Mouse (Mus musculus) heart, embryonic 12.5 days (tissue): ENCODE measurements at regions not wholly inside any gene's neighbourhood (a gene's known extent, or its start where the extent isn't known, plus 50 kb on each side); places are given as distances from the start of the nearest gene placed in this dataset.

Experiments used
- ATAC-seq: fragments of 200-750 bp; cut with Nextera tagmentation; 2 replicates; pipeline ENCODE4 v1.8.0; 2017; ENCODE audit warnings: moderate TSS enrichment, moderate library complexity; ENCODE audit not compliant: insufficient number of reproducible peaks, low FRiP score
- H3K27ac ChIP-seq: fragments of 300-500 bp; sonication (generic); 2 replicates; pipeline ENCODE4 v1.5.1; 2016; ENCODE audit warnings: mild to moderate bottlenecking, moderate library complexity; ENCODE audit not compliant: poor library complexity, severe bottlenecking
- H3K27me3 ChIP-seq: fragments of 300-500 bp; sonication (generic); replicated peaks from 2 replicates; pipeline ENCODE4 v1.6.1; 2016; ENCODE audit warnings: mild to moderate bottlenecking, moderate library complexity
- H3K36me3 ChIP-seq: fragments of 300-500 bp; sonication (generic); 2 replicates; pipeline ENCODE4 v1.6.1; 2016; ENCODE audit warnings: mild to moderate bottlenecking, moderate library complexity
- H3K4me1 ChIP-seq: fragments of 300-500 bp; sonication (generic); replicated peaks from 2 replicates; pipeline ENCODE4 v1.6.1; 2016; ENCODE audit warnings: mild to moderate bottlenecking
- H3K4me2 ChIP-seq: fragments of 300-500 bp; sonication (generic); 2 replicates; pipeline ENCODE4 v1.6.1; 2016; ENCODE audit warnings: mild to moderate bottlenecking, moderate library complexity
- H3K4me3 ChIP-seq: fragments of 300-500 bp; sonication (generic); 2 replicates; pipeline ENCODE4 v1.5.1; 2016; ENCODE audit warnings: mild to moderate bottlenecking
- H3K9ac ChIP-seq: fragments of 300-500 bp; sonication (generic); 2 replicates; pipeline ENCODE4 v1.6.1; 2016; ENCODE audit warnings: mild to moderate bottlenecking, moderate library complexity
- H3K9me3 ChIP-seq: fragments of 300-500 bp; sonication (generic); replicated peaks from 2 replicates; pipeline ENCODE4 v1.6.1; 2016; ENCODE audit warnings: mild to moderate bottlenecking, moderate library complexity
- WGBS: fragments of 180-500 bp; shearing (Covaris S2); methylation state at CpG from one replicate; pipeline ENCODE4 v1.1.7; 2016; 5-methylcytosine and 5-hydroxymethylcytosine counted together

DNA sequence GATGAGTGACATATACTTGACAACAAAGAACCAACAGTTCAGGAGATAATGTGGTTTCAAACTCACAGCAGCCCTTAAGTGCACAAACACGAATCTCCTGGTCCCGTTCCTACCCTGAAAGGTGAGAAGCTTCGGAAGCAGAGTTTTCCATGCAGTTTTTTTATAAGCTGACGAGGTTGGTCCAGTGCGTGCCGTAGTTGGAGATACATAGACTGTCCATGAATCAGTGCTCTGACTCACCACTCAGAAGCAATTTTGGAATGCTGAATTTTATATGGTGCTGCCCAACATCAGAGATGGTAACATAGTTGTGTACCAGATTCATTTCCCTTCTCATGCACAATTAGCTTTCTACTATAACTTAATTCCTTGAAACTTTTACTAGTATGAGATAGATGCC is 2263.3 kb upstream of the Gm7489 start:
- 69% methylated on average over 6 of the region's 6 CpGs for WGBS
- Histone ChIP-seq H3K9me3 (no peaks in the 10 kb centered on the region), H3K4me1 (no peaks in the 10 kb centered on the region), H3K9ac (no peak overlapping the region), H3K4me3 (no peak overlapping the region), H3K27me3 (no peaks in the 10 kb centered on the region), H3K36me3 (no peaks in the 10 kb centered on the region), H3K27ac (no peak overlapping the region), H3K4me2 (no peak overlapping the region)
- ATAC-seq, result no peak

DNA sequence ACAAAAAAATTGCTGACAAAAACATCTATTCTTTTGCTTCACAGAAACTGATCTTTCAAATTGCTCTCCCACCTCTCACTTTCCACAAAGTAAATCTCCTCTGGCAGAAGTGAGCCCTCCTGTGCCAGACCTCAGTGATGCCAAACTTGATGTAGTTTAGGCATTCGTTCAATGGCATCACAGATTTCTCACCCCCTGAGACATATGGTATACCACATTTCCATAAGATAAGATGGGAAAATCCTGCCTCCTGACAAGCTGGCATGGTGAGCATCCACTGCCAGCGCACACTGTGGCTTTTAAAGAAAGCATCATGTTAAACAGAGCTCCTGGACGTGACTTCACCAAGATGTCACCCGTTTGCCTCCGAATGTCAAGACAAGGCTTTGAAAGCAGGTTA is 2257.2 kb upstream of the Gm7489 start:
- no peaks in the 10 kb centered on the region for H3K9me3 ChIP-seq
- no peak for ATAC-seq
- 83% methylated on average over 5 of the region's 5 CpGs for WGBS

DNA sequence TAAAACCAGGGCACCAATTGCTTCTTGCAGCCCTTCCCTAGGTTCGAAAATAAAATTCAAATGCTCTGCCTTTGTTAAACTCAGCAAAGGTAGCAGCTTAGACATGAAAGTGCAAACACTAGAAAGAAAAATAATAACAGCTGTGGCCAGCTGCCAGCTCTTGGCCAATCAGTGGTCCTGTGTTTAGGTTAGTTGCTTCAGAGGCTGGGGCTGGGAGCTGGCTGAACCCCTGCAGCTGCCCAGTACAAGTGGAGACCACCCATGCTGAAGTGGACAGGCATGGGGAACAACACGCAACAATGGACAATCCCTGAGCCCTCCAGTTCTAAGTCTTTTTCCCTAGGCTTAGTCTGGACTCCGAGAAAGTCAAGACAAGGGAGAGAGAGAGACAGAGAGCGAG is 2256.2 kb upstream of the Gm7489 start:
- Histone ChIP-seq H3K9me3 (no peaks in the 10 kb centered on the region), H3K4me1 (no peaks in the 10 kb centered on the region), H3K4me3 (no peak overlapping the region), H3K27ac (no peak overlapping the region), H3K9ac (no peak overlapping the region), H3K27me3 (peaks cover 3% of the 10 kb centered on the region; the same call in 1 of the 2 replicates), H3K4me2 (no peak overlapping the region), H3K36me3 (no peaks in the 10 kb centered on the region)
- ATAC-seq, result no peak
- 68% methylated on average over 4 of the region's 4 CpGs for WGBS

More for the DNA sequence above, 2257.2 kb upstream of the Gm7489 start:
- Histone ChIP-seq H3K27me3 (peaks cover 3% of the 10 kb centered on the region; the same call in 1 of the 2 replicates), H3K9ac (no peak overlapping the region), H3K4me3 (no peak overlapping the region), H3K4me2 (no peak overlapping the region), H3K36me3 (no peaks in the 10 kb centered on the region), H3K27ac (no peak overlapping the region), H3K4me1 (no peaks in the 10 kb centered on the region)

DNA sequence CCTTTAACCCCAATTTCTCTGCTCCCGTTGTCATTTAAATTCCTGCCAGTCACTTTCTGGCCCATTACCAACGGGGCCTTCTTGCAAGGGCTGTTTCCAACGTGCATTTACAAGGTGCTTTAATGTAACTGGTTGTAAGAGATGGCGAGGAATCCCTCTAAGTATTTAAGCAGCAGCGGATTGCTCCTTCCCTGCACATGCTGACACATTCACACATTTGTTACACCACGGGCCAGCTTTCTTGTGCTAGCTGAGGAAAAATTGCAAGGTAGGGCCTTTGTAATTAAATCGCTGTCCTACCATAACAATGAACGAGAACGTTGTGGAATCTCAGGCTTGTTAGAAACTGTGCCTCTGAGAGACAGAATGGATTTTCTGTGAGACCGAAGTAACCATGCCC is 2252.8 kb upstream of the Gm7489 start:
- WGBS, result 81% methylated on average over 10 of the region's 10 CpGs
- Histone ChIP-seq H3K9me3 (no peaks in the 10 kb centered on the region), H3K27ac (no peak overlapping the region), H3K4me3 (no peak overlapping the region), H3K4me1 (no peaks in the 10 kb centered on the region), H3K9ac (no peak overlapping the region), H3K27me3 (peaks cover 3% of the 10 kb centered on the region; the same call in 1 of the 2 replicates), H3K4me2 (no peak overlapping the region), H3K36me3 (no peaks in the 10 kb centered on the region)
- ATAC-seq, result no peak

DNA sequence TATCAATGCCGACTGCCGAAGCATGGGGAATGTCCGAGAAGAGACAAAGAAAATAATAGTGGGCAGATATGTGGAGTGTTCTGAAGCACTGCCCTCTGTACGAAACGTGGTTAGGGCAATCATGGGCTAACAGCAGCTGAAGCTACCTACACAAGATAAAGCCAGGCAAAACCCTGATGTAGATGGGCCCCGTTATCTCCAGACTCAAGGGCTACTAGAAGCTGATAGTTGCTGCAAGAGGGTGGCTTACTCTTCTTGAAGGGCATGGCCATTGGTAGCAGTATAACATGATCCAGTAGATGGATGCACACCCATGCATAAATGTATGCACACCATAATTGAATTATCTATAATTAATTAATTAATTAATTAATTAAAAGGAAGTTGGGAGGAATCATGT is 2251.6 kb upstream of the Gm7489 start:
- ATAC-seq, result no peak
- Histone ChIP-seq H3K4me1 (no peaks in the 10 kb centered on the region), H3K27me3 (peaks cover 3% of the 10 kb centered on the region; the same call in 1 of the 2 replicates), H3K4me2 (no peak overlapping the region), H3K9ac (no peak overlapping the region), H3K27ac (no peak overlapping the region), H3K9me3 (no peaks in the 10 kb centered on the region), H3K36me3 (no peaks in the 10 kb centered on the region), H3K4me3 (no peak overlapping the region)
- 47% methylated on average over 6 of the region's 6 CpGs for WGBS

DNA sequence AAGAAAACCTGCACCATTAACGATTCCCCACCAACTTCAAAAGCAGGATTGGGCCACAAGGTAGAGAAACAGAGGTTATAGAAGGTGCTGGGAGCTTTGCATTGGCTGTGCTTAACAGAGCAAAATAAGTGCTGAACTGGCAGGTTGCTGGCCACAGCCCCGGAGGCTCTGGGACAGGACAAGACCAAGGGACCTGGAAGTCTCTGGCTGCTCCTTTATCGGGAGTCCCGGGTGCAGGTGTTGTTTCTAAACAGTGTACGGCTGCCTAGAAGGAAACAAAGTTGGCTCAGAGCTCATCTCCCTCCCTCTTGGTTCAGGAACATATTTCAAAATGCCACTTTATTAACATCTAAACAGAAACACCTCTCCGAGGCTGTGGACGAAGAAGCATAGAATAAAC is 2250.0 kb upstream of the Gm7489 start:
- H3K4me3 ChIP-seq, result no peak overlapping the region
- ATAC-seq, result no peak
- peak overlapping the region; percentile 4; the same call in 1 of the 2 replicates for H3K4me2 ChIP-seq
- H3K36me3 ChIP-seq, result no peaks in the 10 kb centered on the region
- H3K9ac ChIP-seq, result no peak overlapping the region
- no peak overlapping the region for H3K27ac ChIP-seq
- H3K27me3 ChIP-seq, result peaks cover 3% of the 10 kb centered on the region; the same call in 1 of the 2 replicates
- 61% methylated on average over 7 of the region's 7 CpGs for WGBS
- no peaks in the 10 kb centered on the region for H3K4me1 ChIP-seq
- no peaks in the 10 kb centered on the region for H3K9me3 ChIP-seq

DNA sequence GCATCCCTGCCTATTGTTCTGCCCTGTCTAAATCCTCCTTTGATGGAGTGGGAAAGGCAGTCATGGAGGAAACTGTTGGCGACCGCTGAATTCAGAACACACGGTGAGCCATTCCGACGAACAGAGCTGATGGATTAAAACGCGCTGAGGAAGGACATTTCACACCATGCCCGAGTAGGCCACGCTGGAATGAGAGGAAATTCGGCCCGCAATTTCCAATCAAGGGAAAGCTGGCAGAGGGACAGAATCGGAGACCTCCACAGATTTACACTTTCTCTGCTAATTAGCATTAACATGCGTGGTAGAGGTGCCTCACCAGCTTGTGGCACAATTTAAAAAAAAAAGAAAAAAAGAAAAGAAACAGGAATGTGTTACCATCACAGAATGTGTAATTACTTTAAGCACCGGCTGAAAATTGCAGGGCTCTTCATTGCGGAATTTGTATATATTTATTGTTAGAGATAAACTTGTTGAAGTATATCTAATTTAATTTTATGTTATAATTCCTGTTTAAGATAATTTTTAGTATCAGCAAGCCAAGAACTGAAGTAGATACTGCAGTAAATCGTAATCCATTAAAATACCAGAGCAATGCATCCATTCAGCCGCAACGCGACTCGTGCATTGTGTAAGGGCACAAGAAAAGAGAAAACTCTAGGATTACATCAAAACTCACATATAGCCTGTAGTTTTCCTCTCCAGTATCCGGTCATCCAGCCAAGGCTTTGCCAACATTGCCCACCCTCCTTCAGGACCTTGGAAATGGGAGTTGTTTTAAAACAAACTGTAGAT is 2249.4 kb upstream of the Gm7489 start:
- 60% methylated on average over 21 of the region's 21 CpGs for WGBS
- peak overlapping the region; percentile 4; the same call in 1 of the 2 replicates for H3K4me2 ChIP-seq

DNA sequence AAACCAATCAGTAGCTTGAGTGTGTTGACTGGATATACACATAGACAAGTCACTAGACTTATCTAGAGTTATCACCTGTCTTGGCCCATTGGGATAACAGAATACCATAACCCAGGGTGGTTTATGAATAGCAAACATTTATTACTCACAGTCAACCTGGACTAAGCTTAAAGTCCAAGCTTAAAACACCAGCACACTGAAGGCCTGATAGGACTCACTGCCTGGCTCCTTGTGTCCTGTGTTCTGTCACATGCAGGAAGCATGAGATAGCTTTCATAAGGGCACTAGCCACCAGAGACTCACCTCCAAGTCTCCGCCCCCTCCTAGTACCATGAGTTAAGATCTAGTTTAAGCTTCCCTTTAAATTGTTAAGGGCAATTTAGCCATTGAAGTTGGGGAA is 2247.1 kb upstream of the Gm7489 start:
- no peak overlapping the region for H3K27ac ChIP-seq
- H3K9me3 ChIP-seq, result no peaks in the 10 kb centered on the region
- no peaks in the 10 kb centered on the region for H3K27me3 ChIP-seq
- WGBS, result 90% methylated on average over 1 of the region's 1 CpGs
- H3K4me3 ChIP-seq, result no peak overlapping the region
- no peak overlapping the region for H3K9ac ChIP-seq
- H3K36me3 ChIP-seq, result no peaks in the 10 kb centered on the region
- H3K4me1 ChIP-seq, result no peaks in the 10 kb centered on the region
- no peak for ATAC-seq
- no peak overlapping the region for H3K4me2 ChIP-seq

More for the DNA sequence above, 2249.4 kb upstream of the Gm7489 start:
- Histone ChIP-seq H3K36me3 (no peaks in the 10 kb centered on the region), H3K9ac (no peak overlapping the region), H3K4me1 (no peaks in the 10 kb centered on the region), H3K27me3 (peaks cover 2% of the 10 kb centered on the region; the same call in 1 of the 2 replicates), H3K27ac (no peak overlapping the region), H3K9me3 (no peaks in the 10 kb centered on the region), H3K4me3 (no peak overlapping the region)
- ATAC-seq, result no peak

DNA sequence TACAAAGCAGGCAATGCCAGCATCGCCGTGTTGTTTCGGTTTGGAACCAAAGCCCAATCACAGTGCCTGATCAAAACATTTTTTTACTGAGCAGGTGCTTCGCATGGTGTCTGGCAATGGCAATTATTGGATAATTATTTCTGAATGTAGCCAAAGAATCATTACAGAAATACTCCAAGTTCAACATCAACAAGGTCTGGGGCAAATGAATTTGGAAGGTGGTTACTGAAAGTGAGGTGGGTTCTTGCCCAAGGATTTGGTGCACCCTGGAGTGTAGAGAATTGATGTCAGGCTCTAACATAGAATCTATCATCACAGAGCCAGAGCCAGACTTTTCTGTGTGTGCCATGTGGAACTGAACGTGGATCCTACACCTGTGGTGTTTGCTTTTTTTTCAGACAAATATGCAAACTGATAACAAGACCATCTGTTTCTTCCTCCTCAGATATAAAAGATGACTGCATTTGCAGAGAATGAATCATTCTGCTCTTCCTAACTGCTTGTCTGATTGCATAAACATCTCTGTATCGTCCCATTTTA is 2240.9 kb upstream of the Gm7489 start:
- Histone ChIP-seq H3K9ac (no peak overlapping the region), H3K9me3 (no peaks in the 10 kb centered on the region), H3K4me2 (no peak overlapping the region), H3K4me1 (no peaks in the 10 kb centered on the region), H3K4me3 (no peak overlapping the region), H3K36me3 (no peaks in the 10 kb centered on the region), H3K27me3 (no peaks in the 10 kb centered on the region), H3K27ac (no peak overlapping the region)
- WGBS, result 83% methylated on average over 6 of the region's 6 CpGs
- no peak for ATAC-seq

DNA sequence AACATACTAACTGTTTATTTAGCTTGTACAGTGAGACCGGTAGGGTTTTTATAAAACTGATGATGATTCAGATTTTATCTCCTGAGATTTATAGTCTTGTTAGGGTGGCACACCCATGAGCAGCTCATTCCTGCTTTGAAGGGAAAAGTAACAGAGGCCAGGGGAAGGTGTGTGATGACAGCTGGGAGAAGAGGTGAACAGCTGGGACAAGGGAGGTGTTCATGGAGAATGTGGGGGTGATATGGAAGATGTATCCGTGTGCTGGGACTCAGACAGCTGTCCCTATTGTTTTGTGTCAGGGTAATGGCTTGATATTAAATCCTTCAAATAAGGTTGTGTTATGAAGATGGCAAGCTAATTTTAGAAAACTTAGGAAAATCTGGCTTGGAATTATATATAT is 2238.4 kb upstream of the Gm7489 start:
- no peak overlapping the region for H3K4me3 ChIP-seq
- H3K4me1 ChIP-seq, result no peaks in the 10 kb centered on the region
- no peak overlapping the region for H3K27ac ChIP-seq
- WGBS, result 67% methylated on average over 2 of the region's 2 CpGs
- H3K9ac ChIP-seq, result no peak overlapping the region
- no peak for ATAC-seq
- H3K9me3 ChIP-seq, result no peaks in the 10 kb centered on the region
- no peak overlapping the region for H3K4me2 ChIP-seq
- no peaks in the 10 kb centered on the region for H3K36me3 ChIP-seq
- no peaks in the 10 kb centered on the region for H3K27me3 ChIP-seq

DNA sequence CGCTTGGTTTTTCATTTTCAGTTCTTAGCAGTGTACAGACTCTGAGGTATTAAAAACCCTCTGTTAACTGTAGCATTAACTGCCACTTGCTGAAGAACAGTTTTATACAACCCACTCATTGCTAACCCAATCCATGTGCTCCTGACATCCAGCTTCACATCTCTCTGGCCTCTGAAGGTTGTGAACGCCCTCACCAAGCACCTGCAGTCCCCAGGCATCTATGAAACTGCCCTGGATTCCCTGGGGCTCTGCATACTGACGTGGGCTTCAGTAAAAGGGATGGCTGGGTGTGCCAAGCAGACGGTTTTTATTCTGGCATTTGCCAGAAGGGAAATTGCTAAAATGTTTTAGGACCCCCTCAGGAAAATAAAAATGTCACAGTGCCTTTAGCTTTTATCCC is 2232.2 kb upstream of the Gm7489 start:
- H3K9me3 ChIP-seq, result 0 out of 2 replicates have a peak, but pooled peaks cover under 1% of the 10 kb centered on the region
- WGBS, result 61% methylated on average over 4 of the region's 4 CpGs
- H3K4me1 ChIP-seq, result no peaks in the 10 kb centered on the region
- H3K36me3 ChIP-seq, result no peaks in the 10 kb centered on the region
- no peak for ATAC-seq
- H3K4me3 ChIP-seq, result no peak overlapping the region
- no peak overlapping the region for H3K27ac ChIP-seq
- no peak overlapping the region for H3K4me2 ChIP-seq
- no peak overlapping the region for H3K9ac ChIP-seq
- no peaks in the 10 kb centered on the region for H3K27me3 ChIP-seq
